Mouse (Mus musculus) ES-Bruce4 (cell line): ENCODE measurements around the gene Capn13. TPM values are rescaled to one million over a fixed set of nuclear protein-coding genes. Genes with fewer than 3 reads are reported as not detected.

Source experiments
- H3K27ac ChIP-seq: 2 replicates; pipeline ENCODE4 v1.5.1; 2012; ENCODE audit warnings: low read length, inconsistent platforms; ENCODE audit not compliant: insufficient read depth
- H3K27me3 ChIP-seq: 2 replicates; pipeline ENCODE4 v1.6.1; 2012; ENCODE audit warnings: mild to moderate bottlenecking, low read length, inconsistent platforms; ENCODE audit not compliant: control insufficient read depth, poor library complexity, insufficient read depth, severe bottlenecking
- H3K36me3 ChIP-seq: 2 replicates; pipeline ENCODE4 v1.6.1; 2012; ENCODE audit warnings: inconsistent platforms, mild to moderate bottlenecking, low read length, moderate library complexity; ENCODE audit not compliant: control insufficient read depth, poor library complexity, insufficient read depth, severe bottlenecking
- H3K4me1 ChIP-seq: one replicate; pipeline ENCODE4 v1.8.1; 2011; ENCODE audit warnings: low read length; ENCODE audit not compliant: control insufficient read depth, insufficient read depth
- H3K4me3 ChIP-seq: 2 replicates; pipeline ENCODE4 v1.5.1; 2011; ENCODE audit warnings: low read depth, mild to moderate bottlenecking, low read length
- H3K9ac ChIP-seq: 2 replicates; pipeline ENCODE4 v1.6.1; 2012; ENCODE audit warnings: low read depth, mild to moderate bottlenecking, inconsistent platforms; ENCODE audit not compliant: poor library complexity, severe bottlenecking
- H3K9me3 ChIP-seq: replicated peaks from 2 replicates; pipeline ENCODE4 v1.6.1; 2012; ENCODE audit warnings: mild to moderate bottlenecking, low read length, inconsistent platforms; ENCODE audit not compliant: control insufficient read depth, poor library complexity, insufficient read depth, severe bottlenecking
- CTCF ChIP-seq: IDR thresholded peaks from one replicate; pipeline ENCODE4 v1.8.1; 2011; ENCODE audit warnings: low read depth, low read length
- EP300 ChIP-seq: IDR thresholded peaks from 2 replicates; pipeline ENCODE4 v1.6.1; 2011; ENCODE audit warnings: low read depth, low read length; ENCODE audit not compliant: insufficient read depth
- POLR2A ChIP-seq: IDR thresholded peaks from one replicate; pipeline ENCODE4 v1.8.1; 2011; ENCODE audit warnings: low read length; ENCODE audit not compliant: insufficient read depth
- polyA plus RNA-seq: library from polyadenylated mRNA; stranded (reverse); fragments of >200 nt; gene quantifications from 2 replicates; pipeline ENCODE4 v1.2.4, GENCODE M21; 2011; ENCODE audit warnings: low read depth; ENCODE audit not compliant: missing spikeins, insufficient read depth, insufficient read length

The Capn13 gene
- polyA plus RNA-seq, 1 experiment = not detected

DNA sequence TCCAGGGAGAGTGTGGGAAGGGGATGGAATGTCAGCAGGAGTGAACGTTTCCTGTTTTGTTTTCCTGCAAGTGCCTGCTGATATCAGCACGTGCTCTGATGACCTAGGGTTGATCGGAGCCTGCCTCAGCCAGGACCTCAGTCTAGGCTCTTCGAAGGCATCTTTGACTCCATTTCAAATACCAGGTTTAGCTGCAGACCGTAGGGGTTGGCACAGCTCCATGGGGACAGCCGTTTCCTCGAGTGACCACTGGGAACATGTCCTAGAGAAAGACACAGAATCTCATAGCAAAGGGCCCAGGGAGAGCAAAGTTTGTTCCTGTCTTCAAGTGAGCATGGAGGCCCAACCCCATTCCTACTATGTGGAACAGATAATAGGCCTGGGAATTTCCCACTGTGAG, 94.0 kb downstream of the Capn13 start:
- no peak overlapping the region for H3K4me3 ChIP-seq
- H3K9me3 ChIP-seq = no peaks in the 10 kb centered on the region
- no peaks in the 10 kb centered on the region for H3K27me3 ChIP-seq
- H3K4me1 ChIP-seq = no peaks in the 10 kb centered on the region
- TF ChIP-seq POLR2A = no peak
- TF ChIP-seq CTCF = no peak
- no peak overlapping the region for H3K9ac ChIP-seq
- H3K27ac ChIP-seq = no peak overlapping the region
- no peaks in the 10 kb centered on the region for H3K36me3 ChIP-seq

DNA sequence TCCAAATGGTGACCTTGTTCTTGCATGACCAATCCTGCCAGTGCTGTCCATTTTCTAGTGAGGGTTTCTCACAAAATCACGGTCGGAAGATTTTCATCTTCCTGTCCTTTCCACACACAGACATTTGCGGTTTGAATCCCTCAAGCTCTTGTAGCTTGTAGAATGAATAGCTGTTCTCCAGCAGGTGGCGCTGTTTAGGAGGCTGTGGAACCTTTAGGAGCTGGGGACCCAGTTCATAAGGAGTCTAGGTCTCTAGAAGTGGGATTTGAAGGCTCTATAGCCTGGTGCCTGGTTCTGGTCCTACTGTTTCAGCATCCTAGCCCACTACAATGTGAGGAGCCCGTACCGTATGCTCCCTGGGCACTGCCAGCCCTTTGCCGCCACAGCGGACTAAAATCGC, 95.0 kb downstream of the Capn13 start:
- Histone ChIP-seq H3K9ac (no peak overlapping the region), H3K4me1 (no peaks in the 10 kb centered on the region), H3K27me3 (no peaks in the 10 kb centered on the region), H3K9me3 (no peaks in the 10 kb centered on the region), H3K27ac (no peak overlapping the region), H3K4me3 (no peak overlapping the region), H3K36me3 (no peaks in the 10 kb centered on the region)
- TF ChIP-seq POLR2A = no peak
- TF ChIP-seq CTCF = peak; percentile 45
- TF ChIP-seq EP300 = no peak

DNA sequence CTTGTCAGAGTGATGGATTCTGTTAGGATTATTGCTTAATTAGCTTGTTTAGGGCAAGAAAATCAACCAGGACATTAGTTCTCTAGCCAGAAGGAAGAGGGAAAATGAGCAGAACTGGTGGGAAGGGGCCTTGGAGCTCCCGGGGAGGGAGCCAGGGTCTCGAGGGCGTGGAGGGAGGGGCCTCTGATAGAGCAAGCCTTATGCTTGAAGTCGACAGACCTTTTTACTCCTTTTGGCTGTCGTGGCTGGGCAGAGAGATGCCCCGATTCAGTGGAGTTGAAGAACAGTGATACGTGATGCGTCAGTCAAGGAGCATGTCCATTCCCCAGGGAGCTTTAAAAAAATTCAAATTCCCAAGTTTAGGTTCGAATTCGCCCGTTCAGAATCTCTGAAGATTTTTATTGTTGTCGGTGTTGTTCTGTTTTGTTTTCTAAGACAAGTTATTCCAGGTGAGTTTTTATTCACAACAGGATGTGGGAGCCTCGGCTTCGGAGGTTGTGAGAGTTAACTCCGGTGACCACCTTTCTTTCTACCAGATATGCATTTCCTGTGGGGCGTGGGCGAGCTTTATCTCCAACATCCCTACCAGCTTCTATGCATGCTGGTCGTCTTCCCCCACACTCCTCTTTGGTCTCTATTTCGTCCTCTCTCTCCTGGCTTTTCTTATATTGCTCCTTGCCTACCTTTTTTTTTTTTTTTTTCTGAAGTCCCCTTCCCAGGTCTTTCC, 96.4 kb downstream of the Capn13 start:
- no peak overlapping the region for H3K27ac ChIP-seq

DNA sequence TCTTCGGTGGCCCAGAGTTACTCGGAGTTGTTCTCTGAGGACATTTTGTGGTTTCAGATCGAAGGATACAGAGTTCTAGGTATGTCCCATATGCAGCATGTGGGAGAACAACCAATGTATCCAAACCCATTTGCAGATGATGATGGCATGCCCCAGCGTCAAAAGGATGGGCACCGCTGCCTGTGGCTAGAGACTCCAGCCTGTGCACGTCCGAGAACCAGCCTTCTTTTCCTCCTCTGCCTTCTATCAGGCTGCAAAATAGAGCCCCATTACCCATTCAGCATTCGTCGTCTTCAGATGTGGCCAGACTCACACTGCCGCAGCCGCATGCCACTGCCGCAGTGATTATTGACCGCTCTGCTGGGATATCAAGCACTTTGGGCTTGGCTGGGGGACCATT, 97.0 kb downstream of the Capn13 start:
- no peak overlapping the region for H3K27ac ChIP-seq
- H3K36me3 ChIP-seq = no peaks in the 10 kb centered on the region
- H3K4me3 ChIP-seq = no peak overlapping the region
- no peaks in the 10 kb centered on the region for H3K4me1 ChIP-seq
- no peaks in the 10 kb centered on the region for H3K27me3 ChIP-seq
- no peaks in the 10 kb centered on the region for H3K9me3 ChIP-seq
- TF ChIP-seq CTCF (no peak), POLR2A (no peak), EP300 (no peak)
- no peak overlapping the region for H3K9ac ChIP-seq

More for the DNA sequence above, 96.4 kb downstream of the Capn13 start:
- no peaks in the 10 kb centered on the region for H3K27me3 ChIP-seq
- TF ChIP-seq EP300 (no peak), CTCF (no peak), POLR2A (no peak)
- no peaks in the 10 kb centered on the region for H3K9me3 ChIP-seq
- H3K36me3 ChIP-seq = no peaks in the 10 kb centered on the region
- no peaks in the 10 kb centered on the region for H3K4me1 ChIP-seq
- H3K4me3 ChIP-seq = no peak overlapping the region
- H3K9ac ChIP-seq = no peak overlapping the region

DNA sequence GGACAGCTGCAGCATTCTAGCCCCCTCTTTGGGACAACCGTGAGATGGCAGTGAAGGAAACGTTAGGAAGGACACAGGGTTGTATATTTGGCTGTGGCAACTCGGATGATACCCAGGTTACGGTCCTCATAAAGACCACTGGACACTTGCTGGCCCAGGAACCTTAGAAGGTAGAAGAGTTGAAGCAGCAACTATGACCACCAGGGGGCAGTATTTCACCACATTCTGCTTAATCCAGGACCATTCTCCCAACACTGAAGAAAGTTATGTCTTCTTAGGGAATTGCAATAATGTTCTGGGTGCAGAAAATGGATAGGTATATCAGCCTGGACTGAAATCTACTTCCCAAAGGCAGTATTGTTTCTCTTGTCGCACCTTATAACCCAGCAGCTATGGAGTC, 97.4 kb downstream of the Capn13 start:
- no peaks in the 10 kb centered on the region for H3K4me1 ChIP-seq
- H3K9ac ChIP-seq = no peak overlapping the region
- TF ChIP-seq EP300 (no peak), CTCF (peak; percentile 24)
- H3K27me3 ChIP-seq = no peaks in the 10 kb centered on the region
- H3K4me3 ChIP-seq = no peak overlapping the region
- no peak overlapping the region for H3K27ac ChIP-seq
- H3K9me3 ChIP-seq = no peaks in the 10 kb centered on the region
- no peaks in the 10 kb centered on the region for H3K36me3 ChIP-seq

DNA sequence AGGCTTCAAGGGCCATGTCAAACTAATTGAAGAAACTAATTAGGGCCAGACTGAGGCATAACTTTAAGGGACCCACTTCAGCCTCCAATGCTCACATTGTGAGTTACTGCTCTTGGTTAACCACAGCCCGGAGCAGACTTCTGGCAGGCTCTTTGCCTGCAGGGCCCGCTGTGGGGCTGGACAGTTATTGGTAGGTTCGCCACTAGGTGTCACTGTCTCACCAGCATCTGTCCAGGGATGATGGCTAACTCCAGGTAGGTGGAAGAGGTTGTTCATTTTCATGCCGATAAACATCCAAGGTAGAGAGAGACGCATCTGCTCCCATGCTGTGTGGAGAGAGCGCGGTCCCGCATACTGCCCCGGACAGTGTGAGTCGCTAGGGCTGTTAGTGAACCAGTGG, 98.6 kb downstream of the Capn13 start:
- Histone ChIP-seq H3K27ac (no peak overlapping the region), H3K27me3 (no peaks in the 10 kb centered on the region), H3K9ac (no peak overlapping the region), H3K4me3 (no peak overlapping the region), H3K9me3 (no peaks in the 10 kb centered on the region), H3K36me3 (no peaks in the 10 kb centered on the region), H3K4me1 (no peaks in the 10 kb centered on the region)
- TF ChIP-seq POLR2A (no peak), CTCF (peak; percentile 85)
